ENCODE assay signal across 7 mouse cellular contexts in genomic region chr2:69722650-69723518, GRCm38 (mm10). TPM values are rescaled to one million over a fixed set of nuclear protein-coding genes. Genes with fewer than 3 reads are reported as not detected.
DNase-seq lines count a peak whose midpoint lies in the region; ATAC-seq lines count a peak whose summit lies in the region.

No protein-coding gene starts in this region.

- H3K9me3 ChIP-seq in intestine, embryonic 16.5 days (ENCODE audit: control insufficient read depth, low read length): no peaks in the 10 kb centered on the region
- no peaks in the 10 kb centered on the region for H3K9me3 ChIP-seq in midbrain, embryonic 11.5 days (ENCODE audit: control insufficient read depth, low read length)

- H3K4me1 ChIP-seq in intestine, embryonic 16.5 days (ENCODE audit: control insufficient read depth, insufficient read depth, low read length): peaks cover 3% of the 10 kb centered on the region; the same call in 1 of the 2 replicates
- H3K4me1 ChIP-seq in midbrain, embryonic 11.5 days (ENCODE audit: control insufficient read depth, insufficient read depth, low read length): peaks cover 3% of the 10 kb centered on the region

- no peaks in the 10 kb centered on the region for H3K27me3 ChIP-seq in intestine, embryonic 16.5 days (replicated peaks; ENCODE audit: control insufficient read depth, insufficient read depth, low read length)
- no peaks in the 10 kb centered on the region for H3K27me3 ChIP-seq in midbrain, embryonic 11.5 days (ENCODE audit: control insufficient read depth, insufficient read depth, low read length)

- DNase-seq in adrenal gland, adult 2 months: peak; percentile 95
- peak; percentile 90 for DNase-seq in embryo, embryonic 11.5 days (ENCODE audit: low read depth, low spot score)
- DNase-seq in gastrocnemius, postnatal 4 days (ENCODE audit: low spot score in 2 of 2): peak; percentile 78 to 91
- peak; percentile 95 to 96 for DNase-seq in left cerebral cortex, postnatal 36 days (ENCODE audit: low spot score in 2 of 2)
- peak; percentile 99 for DNase-seq in midbrain, embryonic 11.5 days (ENCODE audit: low spot score, missing footprints)
- peak; percentile 85 for DNase-seq in skeletal muscle tissue, adult 2 months (ENCODE audit: low read depth, low spot score)

- peak overlapping the region; percentile 93 for H3K4me3 ChIP-seq in intestine, embryonic 16.5 days (ENCODE audit: low read length)
- H3K4me3 ChIP-seq in midbrain, embryonic 11.5 days (ENCODE audit: low read depth, low read length): peak overlapping the region; percentile 95

- H3K9ac ChIP-seq in intestine, embryonic 16.5 days (ENCODE audit: low read depth, low read length): peak overlapping the region; percentile 85
- peak overlapping the region; percentile 84 for H3K9ac ChIP-seq in midbrain, embryonic 11.5 days (ENCODE audit: low read length)

- WGBS in intestine, embryonic 16.5 days: under 1% methylated on average over 86 of the region's 91 CpGs
- under 1% methylated on average over 90 of the region's 91 CpGs for WGBS in midbrain, embryonic 11.5 days

- H3K27ac ChIP-seq in intestine, embryonic 16.5 days (ENCODE audit: low read length): peak overlapping the region; percentile 90
- H3K27ac ChIP-seq in midbrain, embryonic 11.5 days (ENCODE audit: low read depth, low read length): peak overlapping the region; percentile 68; the same call in 1 of the 2 replicates

- peak overlapping the region; percentile 73 for H3K4me2 ChIP-seq in intestine, embryonic 16.5 days (ENCODE audit: low read depth, low read length)
- peak overlapping the region; percentile 90 for H3K4me2 ChIP-seq in midbrain, embryonic 11.5 days

- peak; percentile 96 for ATAC-seq in intestine, embryonic 16.5 days
- ATAC-seq in midbrain, embryonic 11.5 days (ENCODE audit: low FRiP score): peak; percentile 97

- intact Hi-C loops in left cerebral cortex, postnatal 36 days (cut with DNase I): loop anchor here (2.0 to 5.0 kb wide), 2 partner anchors 66 to 139 kb away; partner anchors contain the start of genes Ccdc173, Phospho2 and Ssb

- no peaks in the 10 kb centered on the region for H3K36me3 ChIP-seq in intestine, embryonic 16.5 days (ENCODE audit: control insufficient read depth, insufficient read depth, low read length)
- no peaks in the 10 kb centered on the region for H3K36me3 ChIP-seq in midbrain, embryonic 11.5 days (ENCODE audit: control insufficient read depth, insufficient read depth, low read length)

RNA-seq across cellular contexts. Expression of gene Ppig, which starts 0.5 kb away (rescaled TPM):
- 10 to 100 TPM; 48.9 to 61.8 TPM for total RNA-seq in adrenal gland, adult 2 months (2021)
- polyA plus RNA-seq in adrenal gland, adult 2 months (2012; rRNA removed): 0.40 and 0.71 TPM in 2 replicates
- 10 to 100 TPM; 44.2 to 63.2 TPM for total RNA-seq in gastrocnemius, postnatal 4 days (2021)
- polyA plus RNA-seq in intestine, embryonic 16.5 days (2015; fragmentation: Nextera tagmentation; extraction: Ambion mirVana): 110 and 126 TPM in 2 replicates
- 10 to 100 TPM; 51.2 to 67.6 TPM for total RNA-seq in left cerebral cortex, postnatal 36 days (2021)
- polyA plus RNA-seq in midbrain, embryonic 11.5 days (2014; fragmentation: Nextera tagmentation; extraction: Ambion mirVana): 128 and 155 TPM in 2 replicates

RNA-seq across cellular contexts. Expression of gene Fastkd1, which starts 9.6 kb away (rescaled TPM):
- total RNA-seq in adrenal gland, adult 2 months (2021): 10 to 100 TPM; 20.1 to 28.2 TPM
- polyA plus RNA-seq in adrenal gland, adult 2 months (2012; rRNA removed): 3.3 and 3.7 TPM in 2 replicates
- total RNA-seq in gastrocnemius, postnatal 4 days (2021): 10 to 100 TPM; 12.6 to 15.8 TPM
- 11.3 and 12.0 TPM in 2 replicates for polyA plus RNA-seq in intestine, embryonic 16.5 days (2015; fragmentation: Nextera tagmentation; extraction: Ambion mirVana)
- total RNA-seq in left cerebral cortex, postnatal 36 days (2021): 10 to 100 TPM; 14.9 to 15.5 TPM
- polyA plus RNA-seq in midbrain, embryonic 11.5 days (2014; fragmentation: Nextera tagmentation; extraction: Ambion mirVana): 21.0 and 21.8 TPM in 2 replicates

RNA-seq across cellular contexts. Expression of gene Klhl41, which starts 53.0 kb away (rescaled TPM):
- total RNA-seq in adrenal gland, adult 2 months (2021): under 1 TPM; 0.35 TPM
- 0.04 TPM in 1 of 2 replicates, not detected in the other for polyA plus RNA-seq in adrenal gland, adult 2 months (2012; rRNA removed)
- 100 to 1,000 TPM; 564 to 620 TPM for total RNA-seq in gastrocnemius, postnatal 4 days (2021)
- 0.16 and 0.18 TPM in 2 replicates for polyA plus RNA-seq in intestine, embryonic 16.5 days (2015; fragmentation: Nextera tagmentation; extraction: Ambion mirVana)
- under 1 TPM; 0.69 to 0.86 TPM for total RNA-seq in left cerebral cortex, postnatal 36 days (2021)
- 0.12 and 0.40 TPM in 2 replicates for polyA plus RNA-seq in midbrain, embryonic 11.5 days (2014; fragmentation: Nextera tagmentation; extraction: Ambion mirVana)

Comparison
In these comparisons a context has a peak if more than half of its experiments do, and no peak if none do; other contexts are left out.
1. Peak in every context shown above with its lines: DNase-seq, ATAC-seq, H3K4me3 ChIP-seq and H3K27ac ChIP-seq.
2. RNA of gene Klhl41, which starts 53.0 kb away (total RNA-seq): 564 to 620 TPM in gastrocnemius, postnatal 4 days; 0.69 to 0.86 TPM in left cerebral cortex, postnatal 36 days and 0.35 TPM in adrenal gland, adult 2 months; every median in the first group is over 100 times any median in the second.